Mouse (Mus musculus): ENCODE results near the gene Socs7.

GRCm38 (mm10) chr11:97333044-97333443 lies 29.3 kb upstream of the Socs7 start:
- TF ChIP-seq CTCF (IDR thresholded peaks at IDR 0.05; ENCODE audit: borderline replicate concordance, control insufficient read depth, extremely low read depth, insufficient read depth, low read length, poor library complexity) (no peak), POLR2A (IDR thresholded peaks at IDR 0.05; ENCODE audit: control insufficient read depth, extremely low read depth, insufficient read depth, low read length, poor library complexity) (no peak)
